Mouse (Mus musculus): ENCODE results near the gene Sart3. TPM values are rescaled to one million over a fixed set of nuclear protein-coding genes. Genes with fewer than 3 reads are reported as not detected.
A peak's percentile ranks its signal among the peaks of the same experiment; 100 is the strongest.

Gene Sart3
- polyA plus RNA-seq, 2 experiments, result 41.7 to 56.8 TPM

- no peak for DNase-seq (ENCODE audit: low spot score)
- Histone ChIP-seq H3K27me3 (ENCODE audit: control insufficient read depth, insufficient read depth, low read length) (no peaks in the 10 kb centered on the region), H3K4me1 (ENCODE audit: control insufficient read depth, insufficient read depth, low read length) (no peaks in the 10 kb centered on the region), H3K27ac (replicated peaks; ENCODE audit: low read depth, low read length) (no peak overlapping the region), H3K4me3 (replicated peaks; ENCODE audit: low read length) (no peak overlapping the region), H3K9ac (ENCODE audit: low read depth, low read length, severe bottlenecking) (no peak overlapping the region), H3K9me3 (ENCODE audit: control insufficient read depth, low read length) (no peaks in the 10 kb centered on the region), H3K36me3 (ENCODE audit: control insufficient read depth, insufficient read depth, low read length) (peaks cover 100% of the 10 kb centered on the region), H3K4me2 (replicated peaks; ENCODE audit: low read depth, low read length, severe bottlenecking) (no peak overlapping the region)
- no peak for ATAC-seq (ENCODE audit: low FRiP score, low read depth)
- WGBS, result 95% methylated on average over 13 of the region's 13 CpGs
- TF ChIP-seq POLR2A (IDR thresholded peaks at IDR 0.05; ENCODE audit: borderline replicate concordance, extremely low read depth, insufficient read depth, insufficient read length), result no peak
Measured at GRCm38 (mm10) chr5:113748556-113749331, 23.6 kb downstream of the Sart3 start.

- no peaks in the 10 kb centered on the region for H3K27me3 ChIP-seq (ENCODE audit: control insufficient read depth, insufficient read depth, low read length)
- TF ChIP-seq POLR2A (IDR thresholded peaks at IDR 0.05; ENCODE audit: borderline replicate concordance, extremely low read depth, insufficient read depth, insufficient read length), result no peak
- peaks cover 100% of the 10 kb centered on the region for H3K36me3 ChIP-seq (ENCODE audit: control insufficient read depth, insufficient read depth, low read length)
- ATAC-seq (ENCODE audit: low FRiP score, low read depth), result no peak
- H3K9me3 ChIP-seq (ENCODE audit: control insufficient read depth, low read length), result no peaks in the 10 kb centered on the region
- H3K9ac ChIP-seq (ENCODE audit: low read depth, low read length, severe bottlenecking), result no peak overlapping the region
- H3K4me1 ChIP-seq (ENCODE audit: control insufficient read depth, insufficient read depth, low read length), result no peaks in the 10 kb centered on the region
- H3K27ac ChIP-seq (replicated peaks; ENCODE audit: low read depth, low read length), result no peak overlapping the region
- no peak overlapping the region for H3K4me2 ChIP-seq (replicated peaks; ENCODE audit: low read depth, low read length, severe bottlenecking)
- DNase-seq (ENCODE audit: low spot score), result no peak
- H3K4me3 ChIP-seq (replicated peaks; ENCODE audit: low read length), result no peak overlapping the region
- 92% methylated on average over 5 of the region's 5 CpGs for WGBS
Measured at GRCm38 (mm10) chr5:113747629-113748028, 24.7 kb downstream of the Sart3 start.

GRCm38 (mm10) chr5:113737607-113738237, 34.6 kb downstream of the Sart3 start:
- Histone ChIP-seq H3K27me3 (ENCODE audit: control insufficient read depth, insufficient read depth, low read length) (no peaks in the 10 kb centered on the region), H3K9ac (ENCODE audit: low read depth, low read length, severe bottlenecking) (no peak overlapping the region), H3K4me1 (ENCODE audit: control insufficient read depth, insufficient read depth, low read length) (peaks cover 13% of the 10 kb centered on the region), H3K9me3 (ENCODE audit: control insufficient read depth, low read length) (no peaks in the 10 kb centered on the region), H3K27ac (replicated peaks; ENCODE audit: low read depth, low read length) (no peak overlapping the region), H3K4me2 (replicated peaks; ENCODE audit: low read depth, low read length, severe bottlenecking) (no peak overlapping the region), H3K4me3 (replicated peaks; ENCODE audit: low read length) (no peak overlapping the region), H3K36me3 (ENCODE audit: control insufficient read depth, insufficient read depth, low read length) (peaks cover 56% of the 10 kb centered on the region)
- DNase-seq (ENCODE audit: low spot score), result no peak
- no peak for TF ChIP-seq POLR2A (IDR thresholded peaks at IDR 0.05; ENCODE audit: borderline replicate concordance, extremely low read depth, insufficient read depth, insufficient read length)
- ATAC-seq (ENCODE audit: low FRiP score, low read depth), result no peak
- WGBS, result 92% methylated on average over 11 of the region's 11 CpGs

- no peak for ATAC-seq (ENCODE audit: low FRiP score, low read depth)
- TF ChIP-seq POLR2A (IDR thresholded peaks at IDR 0.05; ENCODE audit: borderline replicate concordance, extremely low read depth, insufficient read depth, insufficient read length), result no peak
- H3K9me3 ChIP-seq (ENCODE audit: control insufficient read depth, low read length), result no peaks in the 10 kb centered on the region
- peak overlapping the region; percentile 95; the same call in 1 of the 2 replicates for H3K27ac ChIP-seq (replicated peaks; ENCODE audit: low read depth, low read length)
- H3K4me3 ChIP-seq (replicated peaks; ENCODE audit: low read length), result peak overlapping the region; percentile 67
- no peaks in the 10 kb centered on the region for H3K27me3 ChIP-seq (ENCODE audit: control insufficient read depth, insufficient read depth, low read length)
- peak overlapping the region; percentile 80 for H3K4me2 ChIP-seq (replicated peaks; ENCODE audit: low read depth, low read length, severe bottlenecking)
- peaks cover 46% of the 10 kb centered on the region for H3K36me3 ChIP-seq (ENCODE audit: control insufficient read depth, insufficient read depth, low read length)
- peak overlapping the region; percentile 81 for H3K9ac ChIP-seq (ENCODE audit: low read depth, low read length, severe bottlenecking)
- 38% methylated on average over 15 of the region's 15 CpGs for WGBS
- no peak for DNase-seq (ENCODE audit: low spot score)
- peaks cover 13% of the 10 kb centered on the region for H3K4me1 ChIP-seq (ENCODE audit: control insufficient read depth, insufficient read depth, low read length)
Measured at GRCm38 (mm10) chr5:113736522-113737164, 35.7 kb downstream of the Sart3 start.

GRCm38 (mm10) chr5:113736113-113736502, 36.2 kb downstream of the Sart3 start:
- Histone ChIP-seq H3K4me1 (ENCODE audit: control insufficient read depth, insufficient read depth, low read length) (peaks cover 13% of the 10 kb centered on the region), H3K36me3 (ENCODE audit: control insufficient read depth, insufficient read depth, low read length) (peaks cover 40% of the 10 kb centered on the region), H3K4me3 (replicated peaks; ENCODE audit: low read length) (peak overlapping the region; percentile 67), H3K9ac (ENCODE audit: low read depth, low read length, severe bottlenecking) (peak overlapping the region; percentile 81), H3K27me3 (ENCODE audit: control insufficient read depth, insufficient read depth, low read length) (no peaks in the 10 kb centered on the region), H3K4me2 (replicated peaks; ENCODE audit: low read depth, low read length, severe bottlenecking) (peak overlapping the region; percentile 80), H3K9me3 (ENCODE audit: control insufficient read depth, low read length) (no peaks in the 10 kb centered on the region), H3K27ac (replicated peaks; ENCODE audit: low read depth, low read length) (peak overlapping the region; percentile 95)
- ATAC-seq (ENCODE audit: low FRiP score, low read depth) (no peak), DNase-seq (ENCODE audit: low spot score) (no peak)
- TF ChIP-seq POLR2A (IDR thresholded peaks at IDR 0.05; ENCODE audit: borderline replicate concordance, extremely low read depth, insufficient read depth, insufficient read length), result no peak
- WGBS, result 8% methylated on average over 9 of the region's 10 CpGs

Measured in limb, embryonic 14.5 days (tissue).